ENCODE assay signal across 8 mouse cellular contexts in the genomic region with DNA sequence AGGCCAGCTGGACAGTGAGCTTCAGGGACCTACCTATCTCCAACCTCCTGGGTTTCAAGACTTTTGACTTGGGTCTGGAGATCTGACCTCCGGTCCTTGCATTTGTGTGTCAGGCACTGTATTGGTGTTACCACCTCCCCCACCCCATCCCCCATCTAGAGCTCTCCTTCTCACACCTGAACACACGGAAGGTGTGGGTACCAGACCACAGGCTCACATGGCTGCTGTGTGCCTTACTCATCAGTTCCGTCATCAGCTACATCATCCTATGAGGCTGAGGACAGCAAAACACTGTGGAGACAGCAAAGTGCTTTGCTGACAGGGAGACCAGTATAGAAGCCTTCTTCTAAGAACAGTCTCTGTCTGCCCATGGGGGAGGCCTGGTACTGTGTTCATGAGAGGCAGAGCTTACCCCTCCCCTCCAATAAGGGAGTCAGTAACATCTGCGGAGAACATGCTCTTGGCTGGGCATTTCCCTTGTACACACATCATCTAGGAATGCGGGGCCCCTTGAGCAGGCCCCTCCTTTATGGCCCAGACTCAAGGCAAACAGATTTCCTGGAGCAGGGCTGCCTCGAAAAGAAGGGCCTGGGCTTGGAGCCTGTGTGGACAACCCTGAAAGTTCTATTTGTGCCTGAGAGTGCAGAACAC. TPM values are rescaled to one million over a fixed set of nuclear protein-coding genes. Genes with fewer than 3 reads are reported as not detected.
DNase-seq lines count a peak whose midpoint lies in the region; ATAC-seq and TF ChIP-seq lines count a peak whose summit lies in the region.

No protein-coding gene starts in this region.

- no peak for ATAC-seq in midbrain, postnatal 0 days (ENCODE audit: low FRiP score)
- ATAC-seq in midbrain, embryonic 11.5 days (ENCODE audit: low FRiP score), result no peak
- peak; percentile 88 for ATAC-seq in kidney, embryonic 15.5 days (replicated peaks; ENCODE audit: low FRiP score)

- no peaks in the 10 kb centered on the region for H3K36me3 ChIP-seq in midbrain, postnatal 0 days (ENCODE audit: insufficient read depth, low read length)
- no peaks in the 10 kb centered on the region for H3K36me3 ChIP-seq in midbrain, embryonic 11.5 days (ENCODE audit: control insufficient read depth, insufficient read depth, low read length)
- H3K36me3 ChIP-seq in kidney, embryonic 15.5 days, result no peaks in the 10 kb centered on the region

- no peak overlapping the region for H3K9ac ChIP-seq in midbrain, postnatal 0 days (replicated peaks; ENCODE audit: low read length, poor library complexity, severe bottlenecking)
- H3K9ac ChIP-seq in midbrain, embryonic 11.5 days (ENCODE audit: low read length), result no peak overlapping the region
- H3K9ac ChIP-seq in kidney, embryonic 15.5 days, result no peak overlapping the region

- DNase-seq in midbrain, postnatal 0 days (ENCODE audit: low spot score), result peak; percentile 27
- no peak for DNase-seq in midbrain, embryonic 11.5 days (ENCODE audit: low spot score, missing footprints)
- DNase-seq in heart, adult 18-20 months, result peak; percentile 76 to 86
- peak; percentile 51 for DNase-seq in mesoderm, embryonic 11.5 days (ENCODE audit: low read depth, low spot score)
- DNase-seq in cerebellum, postnatal 14 days, result no peak
- no peak for DNase-seq in left cerebral cortex, postnatal 4 days
- no peak for DNase-seq in left cerebral cortex, postnatal 14 days (ENCODE audit: low spot score in 2 of 2)

- H3K4me1 ChIP-seq in midbrain, postnatal 0 days (ENCODE audit: insufficient read depth, low read length), result no peaks in the 10 kb centered on the region
- no peaks in the 10 kb centered on the region for H3K4me1 ChIP-seq in midbrain, embryonic 11.5 days (ENCODE audit: control insufficient read depth, insufficient read depth, low read length)
- H3K4me1 ChIP-seq in kidney, embryonic 15.5 days, result peaks cover 10% of the 10 kb centered on the region

- intact Hi-C loops in left cerebral cortex, postnatal 4 days (cut with DNase I), result no loop called here
- intact Hi-C loops in left cerebral cortex, postnatal 14 days (cut with DNase I), result no loop called here

- H3K27ac ChIP-seq in midbrain, postnatal 0 days (ENCODE audit: low read depth, low read length), result no peak overlapping the region
- H3K27ac ChIP-seq in midbrain, embryonic 11.5 days (ENCODE audit: low read depth, low read length), result no peak overlapping the region
- H3K27ac ChIP-seq in kidney, embryonic 15.5 days, result peak overlapping the region; percentile 81

- H3K4me2 ChIP-seq in midbrain, postnatal 0 days (ENCODE audit: low read depth, low read length, poor library complexity, severe bottlenecking), result no peak overlapping the region
- no peak overlapping the region for H3K4me2 ChIP-seq in midbrain, embryonic 11.5 days
- H3K4me2 ChIP-seq in kidney, embryonic 15.5 days, result no peak overlapping the region

- no peaks in the 10 kb centered on the region for H3K9me3 ChIP-seq in midbrain, postnatal 0 days (ENCODE audit: low read length)
- H3K9me3 ChIP-seq in midbrain, embryonic 11.5 days (ENCODE audit: control insufficient read depth, low read length), result no peaks in the 10 kb centered on the region
- no peaks in the 10 kb centered on the region for H3K9me3 ChIP-seq in kidney, embryonic 15.5 days (replicated peaks)

- no peak for TF ChIP-seq CTCF in midbrain, postnatal 0 days (IDR thresholded peaks at IDR 0.05)

- H3K4me3 ChIP-seq in midbrain, postnatal 0 days (ENCODE audit: low read depth, low read length), result no peak overlapping the region
- H3K4me3 ChIP-seq in midbrain, embryonic 11.5 days (ENCODE audit: low read depth, low read length), result no peak overlapping the region
- H3K4me3 ChIP-seq in kidney, embryonic 15.5 days (replicated peaks), result no peak overlapping the region

- H3K27me3 ChIP-seq in midbrain, postnatal 0 days (ENCODE audit: insufficient read depth, low read length), result no peaks in the 10 kb centered on the region
- H3K27me3 ChIP-seq in midbrain, embryonic 11.5 days (ENCODE audit: control insufficient read depth, insufficient read depth, low read length), result no peaks in the 10 kb centered on the region
- no peaks in the 10 kb centered on the region for H3K27me3 ChIP-seq in kidney, embryonic 15.5 days

- 77% methylated on average over 6 of the region's 6 CpGs for WGBS in midbrain, postnatal 0 days
- WGBS in midbrain, embryonic 11.5 days, result 76% methylated on average over 6 of the region's 6 CpGs
- WGBS in kidney, embryonic 15.5 days, result 49% methylated on average over 6 of the region's 6 CpGs

RNA-seq across cellular contexts. Expression of gene Ubtd2, which starts 19.6 kb away (rescaled TPM):
- 57.5 and 61.1 TPM in 2 replicates for total RNA-seq in midbrain, postnatal 0 days (2014; rRNA removed)
- 28.5 and 32.4 TPM in 2 replicates for polyA plus RNA-seq in midbrain, postnatal 0 days (2015; fragmentation: Nextera tagmentation; extraction: Ambion mirVana)
- polyA plus RNA-seq in midbrain, embryonic 11.5 days (2014; fragmentation: Nextera tagmentation; extraction: Ambion mirVana), result 67.7 and 71.6 TPM in 2 replicates
- total RNA-seq in heart, adult 18-20 months (2021), result 1 to 10 TPM; 3.4 to 4.2 TPM
- polyA plus RNA-seq in kidney, embryonic 15.5 days (2015; fragmentation: Nextera tagmentation; extraction: Ambion mirVana), result 45.1 and 46.1 TPM in 2 replicates
- 10 to 100 TPM; 65.6 to 68.6 TPM for total RNA-seq in left cerebral cortex, postnatal 4 days (2021)
- 10 to 100 TPM; 52.7 to 53.0 TPM for total RNA-seq in left cerebral cortex, postnatal 14 days (2021)

Comparison
In these comparisons a context has a peak if more than half of its experiments do, and no peak if none do; other contexts are left out.
1. DNase-seq: peak in midbrain, postnatal 0 days (single experiment), heart, adult 18-20 months (2 of 2) and mesoderm, embryonic 11.5 days (single experiment); none in midbrain, embryonic 11.5 days (single experiment), cerebellum, postnatal 14 days (0 of 2), left cerebral cortex, postnatal 4 days (single experiment) and left cerebral cortex, postnatal 14 days (0 of 2).
2. RNA of gene Ubtd2, which starts 19.6 kb away (total RNA-seq): 65.6 to 68.6 TPM in left cerebral cortex, postnatal 4 days, 57.5 to 61.1 TPM in midbrain, postnatal 0 days and 52.7 to 53.0 TPM in left cerebral cortex, postnatal 14 days; 3.4 to 4.2 TPM in heart, adult 18-20 months; every median in the first group is over 10 times any median in the second.